Mouse (Mus musculus) kidney, adult 2 months (tissue): Measurements from ENCODE around the gene Wdr73.

Experiments used
- CTCF ChIP-seq: fragments of 200-500 bp; conservative IDR thresholded peaks from 2 replicates; pipeline ENCODE4 v1.5.1; 2011; ENCODE audit warnings: low read depth, mild to moderate bottlenecking, control low read depth, low read length, moderate library complexity, mixed read lengths; ENCODE audit not compliant: insufficient read depth, insufficient read length
- POLR2A ChIP-seq: fragments of 200-500 bp; IDR thresholded peaks from one replicate; pipeline ENCODE4 v1.6.1; 2011; ENCODE audit warnings: low read depth, low read length, control low read depth

- TF ChIP-seq CTCF (no peak), POLR2A (no peak)
Measured at GRCm38 (mm10) chr7:80843176-80843575, 57.9 kb downstream of the Wdr73 start.
